Mouse (Mus musculus) embryo, embryonic 9.5 days (tissue): ENCODE data around the gene Wscd1.

Experiments used
- DNase-seq: peaks from one replicate; pipeline ENCODE4 v3.0.0-alpha.2; 2017; ENCODE audit errors: extremely low spot score

Gene Wscd1

DNA sequence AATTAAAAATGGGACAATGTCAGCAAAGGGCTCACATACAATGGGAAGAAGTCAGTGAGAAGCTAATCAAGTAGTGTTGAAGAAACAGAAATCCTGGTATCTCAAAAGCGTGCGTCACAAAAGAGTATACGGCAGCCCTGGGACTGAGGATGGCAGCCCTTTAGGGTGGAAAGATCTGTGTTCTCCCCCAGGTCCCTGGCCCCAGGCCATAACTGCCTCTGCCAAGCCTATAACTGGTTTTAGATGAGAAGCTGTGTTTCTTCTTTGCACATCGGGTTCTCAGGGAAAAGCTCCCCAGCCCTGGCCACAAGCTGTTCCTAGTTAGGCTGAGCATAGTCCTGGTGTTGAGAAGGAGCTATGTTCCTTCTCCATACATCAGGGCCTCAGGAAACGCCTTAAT, 72.3 kb downstream of the Wscd1 start:
- no peak for DNase-seq

DNA sequence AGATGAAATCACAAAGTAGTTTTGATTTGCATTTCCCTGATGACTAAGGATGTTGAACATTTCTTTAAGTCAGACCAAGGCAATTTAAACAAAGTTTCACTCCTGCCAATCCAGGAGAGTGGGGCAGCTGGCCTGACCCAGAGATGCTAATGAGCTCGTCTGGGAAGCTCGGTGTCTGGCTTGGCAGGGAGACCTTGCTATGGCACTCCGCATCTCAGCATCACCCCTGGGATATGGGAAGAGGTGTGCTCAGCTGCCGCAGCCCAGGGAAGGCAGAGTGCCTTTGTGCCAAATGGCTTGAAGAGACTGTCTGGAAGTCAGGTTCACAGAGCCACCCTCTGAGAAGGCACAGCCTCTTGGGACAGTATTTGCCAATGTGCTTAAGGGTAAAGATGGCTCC, 75.3 kb downstream of the Wscd1 start:
- DNase-seq, result no peak
